Mouse (Mus musculus) liver (tissue): Measurements from ENCODE around the gene Maff.

Source experiments
- DNase-seq: peaks from one replicate; pipeline ENCODE4 v3.0.0-alpha.2; 2020; ENCODE audit warnings: mixed read lengths

The Maff gene

GRCm38 (mm10) chr15:79330521-79330920, 15.9 kb upstream of the Maff start:
- no peak for DNase-seq

DNA sequence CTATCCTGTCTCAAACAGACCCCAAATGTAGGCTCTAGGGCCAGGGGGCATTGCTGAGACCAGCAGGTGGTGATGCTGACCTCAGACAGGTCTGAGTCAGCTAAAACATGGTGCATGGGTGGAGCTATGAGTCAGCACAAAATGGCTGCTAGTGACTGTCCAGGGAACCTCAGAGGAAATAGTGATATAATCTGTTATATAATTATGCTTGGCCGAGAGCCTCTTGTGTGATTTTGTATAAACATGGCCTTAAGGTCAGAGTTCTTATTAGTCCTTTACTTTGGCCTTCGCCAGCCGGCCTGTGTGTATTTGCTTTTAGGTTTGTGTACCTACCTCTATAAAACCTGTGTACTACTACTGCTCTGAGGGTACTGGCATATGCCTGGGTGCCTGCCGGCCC, 13.0 kb upstream of the Maff start:
- DNase-seq = peak; percentile 73

- no peak for DNase-seq
Measured at GRCm38 (mm10) chr15:79335061-79335655, 11.3 kb upstream of the Maff start.

- no peak for DNase-seq
Measured at GRCm38 (mm10) chr15:79338978-79339377, 7.4 kb upstream of the Maff start.

GRCm38 (mm10) chr15:79342641-79343337, 3.6 kb upstream of the Maff start:
- DNase-seq = no peak

DNA sequence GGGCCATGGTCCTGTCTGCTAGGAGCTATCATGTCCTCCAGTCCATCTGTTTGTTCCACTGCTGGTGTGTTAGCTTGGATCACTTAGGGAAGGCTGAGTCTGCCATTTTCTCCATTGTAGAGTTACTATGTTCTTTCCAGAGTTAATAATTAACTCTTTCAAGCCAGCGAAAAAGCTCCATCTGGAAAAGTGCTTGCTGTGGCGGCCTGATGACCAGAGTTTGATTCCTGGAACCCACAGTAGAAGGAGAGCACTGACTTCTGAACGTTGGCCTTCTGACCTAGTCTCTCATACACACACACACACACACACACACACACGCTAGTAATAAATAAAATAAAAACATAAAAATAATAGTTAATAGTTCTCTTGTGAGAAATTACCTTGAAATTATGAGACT, 1.8 kb upstream of the Maff start:
- DNase-seq = no peak

DNA sequence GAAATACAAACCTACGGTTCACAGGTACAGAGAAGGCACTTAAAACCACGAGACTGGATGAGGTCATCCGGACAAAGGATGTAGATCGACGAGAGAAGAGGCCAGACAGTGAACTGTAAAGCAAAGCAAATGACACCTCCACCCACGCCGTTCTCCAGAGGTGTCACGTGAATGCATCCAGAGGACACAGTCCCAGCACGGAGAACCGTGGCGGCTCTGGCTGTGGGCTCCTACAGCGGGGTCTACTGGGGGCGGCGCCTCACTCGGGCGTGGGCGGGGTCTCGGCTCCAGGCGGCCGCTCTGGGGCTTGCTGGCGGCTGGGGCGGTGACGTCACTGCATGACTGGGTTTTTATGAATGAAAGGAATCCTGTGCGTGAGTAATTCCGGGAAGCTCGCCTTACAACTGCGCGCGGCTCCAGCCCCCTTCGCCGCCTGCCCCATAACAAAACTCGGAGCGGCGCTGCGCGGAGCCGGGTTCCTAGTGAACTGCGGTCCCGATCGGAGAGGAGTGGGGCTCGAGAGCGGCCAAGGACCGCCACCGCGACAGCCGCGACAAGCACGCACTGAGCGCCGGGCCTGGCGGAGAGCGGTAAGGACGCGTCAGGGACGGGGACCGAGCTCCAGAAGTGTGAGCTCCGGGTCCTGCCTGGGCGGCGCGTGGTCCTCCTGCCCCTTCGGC, 884 bp downstream of the Maff start:
- DNase-seq = peak; percentile 90

- peak; percentile 84 for DNase-seq
Measured at GRCm38 (mm10) chr15:79347845-79348506, 1.6 kb downstream of the Maff start.

- DNase-seq = no peak
Measured at GRCm38 (mm10) chr15:79348651-79349050, 2.2 kb downstream of the Maff start.

DNA sequence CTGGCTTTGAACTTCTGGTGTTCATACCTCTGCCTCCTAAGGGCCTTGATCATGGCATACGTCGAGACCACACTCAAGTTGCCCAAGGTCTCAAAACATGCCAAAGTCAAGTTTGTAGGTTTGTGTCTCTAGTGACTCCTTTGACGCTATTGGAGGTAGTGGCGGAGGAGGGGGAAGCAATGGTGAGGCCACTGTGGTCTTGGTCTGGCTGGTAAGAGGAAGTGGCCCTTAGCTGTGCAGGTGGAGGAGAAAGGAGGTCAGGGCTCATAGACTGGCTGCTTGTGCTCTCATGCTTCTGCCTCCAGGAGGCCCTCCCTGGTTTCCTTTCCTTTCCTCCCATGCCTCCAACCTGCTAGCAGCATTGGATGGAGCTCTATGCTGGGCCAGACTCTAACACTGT, 4.4 kb downstream of the Maff start:
- DNase-seq = no peak

DNA sequence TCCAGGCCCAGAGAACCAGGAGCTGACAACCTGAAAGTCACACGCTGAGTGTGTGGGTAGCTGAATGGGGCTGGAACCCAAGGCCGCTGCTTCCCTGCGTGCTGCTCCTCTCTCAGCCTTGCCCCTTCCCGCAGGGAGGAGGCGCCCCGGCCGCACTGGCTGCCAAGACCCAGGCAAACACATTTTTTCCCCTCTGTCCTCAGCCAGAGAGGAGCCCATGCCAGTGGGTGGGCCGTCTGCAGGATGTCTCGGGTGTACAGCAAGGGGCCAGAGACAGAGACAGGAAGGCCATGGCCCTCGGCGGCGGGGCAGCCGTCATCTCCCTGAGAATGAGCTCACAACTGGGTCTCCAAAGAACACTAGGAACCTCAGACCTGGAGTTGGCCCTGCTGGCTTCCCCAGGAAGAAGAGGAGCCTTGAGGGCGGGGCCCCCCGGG, 4.9 kb downstream of the Maff start:
- DNase-seq = no peak

GRCm38 (mm10) chr15:79352479-79352878, 6.1 kb downstream of the Maff start:
- no peak for DNase-seq

GRCm38 (mm10) chr15:79353690-79354305, 7.4 kb downstream of the Maff start:
- DNase-seq = no peak

- no peak for DNase-seq
Measured at GRCm38 (mm10) chr15:79354619-79355018, 8.2 kb downstream of the Maff start.

- DNase-seq = no peak
Measured at GRCm38 (mm10) chr15:79356481-79356880, 10.1 kb downstream of the Maff start.

- DNase-seq = peak; percentile 87
Measured at GRCm38 (mm10) chr15:79357036-79357911, 10.9 kb downstream of the Maff start.

- DNase-seq = no peak
Measured at GRCm38 (mm10) chr15:79357974-79358690, 11.7 kb downstream of the Maff start.

DNA sequence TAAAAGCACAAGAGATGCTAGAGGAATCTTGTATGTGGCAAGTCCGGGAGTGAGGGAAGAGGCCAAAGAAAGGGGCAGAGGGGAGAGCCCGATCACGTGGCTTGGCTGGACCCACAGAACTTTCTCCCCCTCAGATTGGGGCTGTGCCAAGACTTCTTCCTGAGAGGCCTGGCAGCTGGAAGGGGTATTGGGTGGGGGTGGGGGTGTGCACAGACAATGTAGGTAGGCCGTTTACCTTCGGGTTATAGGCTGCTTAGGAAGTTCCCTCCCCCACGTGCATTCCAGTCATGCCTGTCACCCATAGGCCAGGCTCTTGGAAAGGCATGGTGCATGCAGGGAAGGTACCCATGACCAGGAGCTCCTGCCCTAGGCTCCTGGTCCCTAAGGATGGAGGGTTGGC, 13.5 kb downstream of the Maff start:
- DNase-seq = no peak

- DNase-seq = no peak
Measured at GRCm38 (mm10) chr15:79360371-79360770, 13.9 kb downstream of the Maff start.

DNA sequence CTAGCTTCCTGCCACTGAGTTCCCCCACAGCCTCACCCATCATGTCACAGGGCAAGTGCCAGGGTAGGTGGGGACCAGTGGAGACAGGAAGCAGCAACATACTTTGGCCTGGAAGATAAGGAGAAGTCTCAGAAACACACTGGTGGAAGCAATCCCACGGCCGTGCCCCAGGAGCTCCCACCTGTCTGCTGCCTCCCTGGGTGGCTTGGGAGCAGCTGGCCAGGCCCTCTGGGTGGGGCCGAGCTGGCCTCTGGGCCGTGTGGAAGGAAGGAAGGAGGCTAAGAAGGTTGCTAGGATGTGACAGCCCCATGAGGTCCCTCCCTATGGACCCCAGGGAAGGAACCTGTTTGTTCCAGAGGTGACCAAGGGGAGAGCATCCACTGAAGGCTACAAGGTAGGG, 14.6 kb downstream of the Maff start:
- no peak for DNase-seq

DNA sequence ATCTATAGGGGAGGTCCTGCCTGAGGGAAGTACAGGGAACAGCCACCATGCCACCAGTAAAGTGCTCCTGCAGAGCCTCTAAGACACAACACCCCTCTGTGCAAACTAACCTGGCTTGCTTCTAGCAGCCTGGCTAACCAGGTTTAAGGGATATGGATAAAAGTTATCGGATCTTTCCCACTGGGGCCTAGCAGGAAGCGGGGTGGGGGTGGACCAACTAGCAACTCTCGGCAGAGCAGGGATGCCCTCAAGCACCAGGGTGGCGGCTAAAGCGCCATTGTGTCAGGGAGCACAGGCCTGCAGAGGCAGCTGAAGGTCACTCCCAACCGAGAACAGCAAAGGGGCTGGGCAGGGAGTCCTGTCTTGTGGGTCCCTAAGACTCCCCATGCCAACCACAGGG, 17.7 kb downstream of the Maff start:
- DNase-seq = no peak
